Mouse (Mus musculus) liver, postnatal 0 days (tissue): ENCODE results near the gene Hist1h4k.

ENCODE experiments used
- CTCF ChIP-seq: sonication (generic); IDR thresholded peaks from 2 replicates; pipeline ENCODE4 v1.5.1; 2016; ENCODE audit warnings: antibody characterized with exemption, low read depth
- EP300 ChIP-seq: IDR thresholded peaks from 2 replicates; pipeline ENCODE4 v1.6.1; 2016; ENCODE audit warnings: antibody characterized with exemption, low read depth, mild to moderate bottlenecking

DNA sequence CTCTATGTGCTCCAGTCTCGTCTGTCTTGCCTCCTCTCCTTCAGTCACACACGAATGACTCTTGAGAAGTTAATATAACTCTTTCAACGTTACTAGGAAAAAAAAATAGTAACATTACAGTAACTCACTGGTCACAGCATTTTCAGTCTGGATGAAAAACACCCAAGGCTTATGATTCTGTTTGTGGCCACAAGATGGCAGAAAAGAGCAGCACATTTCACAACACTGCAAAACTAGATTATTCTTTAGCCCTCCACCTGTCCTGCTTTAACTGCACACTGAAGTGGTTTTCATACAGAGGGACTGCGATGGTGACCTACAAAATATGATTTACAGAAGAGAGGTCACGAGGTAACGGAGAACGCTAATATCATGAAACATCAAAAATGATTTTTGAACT, 35.6 kb downstream of the Hist1h4k start:
- no peak; the same call in 1 of the 2 replicates for TF ChIP-seq EP300
- peak; percentile 96 for TF ChIP-seq CTCF
